ENCODE assay signal across 8 mouse cellular contexts in genomic region chr7:142460636-142461077, GRCm38 (mm10). TPM values are rescaled to one million over a fixed set of nuclear protein-coding genes. Genes with fewer than 3 reads are reported as not detected.
DNase-seq lines count a peak whose midpoint lies in the region; ATAC-seq and TF ChIP-seq lines count a peak whose summit lies in the region.

Gene Lsp1 (plus strand): TSS chr7:142460809.

- peaks cover 27% of the 10 kb centered on the region for H3K4me1 ChIP-seq in lung, embryonic 14.5 days (ENCODE audit: insufficient read depth)
- H3K4me1 ChIP-seq in limb, embryonic 15.5 days = peaks cover 31% of the 10 kb centered on the region
- no peaks in the 10 kb centered on the region; the same call in 1 of the 2 replicates for H3K4me1 ChIP-seq in hindbrain, embryonic 14.5 days (replicated peaks; ENCODE audit: control insufficient read depth, insufficient read depth, low read length)

- no peaks in the 10 kb centered on the region for H3K27me3 ChIP-seq in lung, embryonic 14.5 days (ENCODE audit: insufficient read depth, low read length)
- no peaks in the 10 kb centered on the region for H3K27me3 ChIP-seq in limb, embryonic 15.5 days
- no peaks in the 10 kb centered on the region for H3K27me3 ChIP-seq in hindbrain, embryonic 14.5 days (ENCODE audit: control insufficient read depth, insufficient read depth, low read length)

- H3K4me3 ChIP-seq in lung, embryonic 14.5 days (ENCODE audit: low read depth, low read length) = no peak within 1 kb of the TSS
- H3K4me3 ChIP-seq in limb, embryonic 15.5 days = no peak within 1 kb of the TSS
- H3K4me3 ChIP-seq in hindbrain, embryonic 14.5 days (replicated peaks; ENCODE audit: low read length) = no peak within 1 kb of the TSS

- no peak for DNase-seq in lung, embryonic 14.5 days
- DNase-seq in lung, postnatal 25 days (ENCODE audit: low spot score) = no peak
- DNase-seq in adrenal gland, postnatal 25 days = no peak
- DNase-seq in heart, adult 18-20 months = peak in 1 of 2 experiments; percentile 23
- DNase-seq in thymus, postnatal 14 days = peak; percentile 63
- no peak for DNase-seq in hindbrain, embryonic 14.5 days (ENCODE audit: low spot score)
- DNase-seq in left cerebral cortex, adult 9 months (ENCODE audit: low spot score in 2 of 2) = no peak

- WGBS in lung, embryonic 14.5 days = 89% methylated on average over 7 of the region's 7 CpGs
- 94% methylated on average over 7 of the region's 7 CpGs for whole genome bisulfite sequencing in limb, embryonic 15.5 days
- WGBS in hindbrain, embryonic 14.5 days = 95% methylated on average over 7 of the region's 7 CpGs

- H3K9ac ChIP-seq in lung, embryonic 14.5 days = no peak within 1 kb of the TSS
- no peak within 1 kb of the TSS for H3K9ac ChIP-seq in limb, embryonic 15.5 days
- H3K9ac ChIP-seq in hindbrain, embryonic 14.5 days = no peak within 1 kb of the TSS

- no peak for ATAC-seq in lung, embryonic 14.5 days (ENCODE audit: insufficient read depth)
- ATAC-seq in limb, embryonic 15.5 days (ENCODE audit: insufficient number of reproducible peaks, low FRiP score, low TSS enrichment, low read depth) = no peak
- ATAC-seq in hindbrain, embryonic 14.5 days (ENCODE audit: low FRiP score) = no peak

- no peak for TF ChIP-seq CTCF in lung, embryonic 14.5 days (IDR thresholded peaks at IDR 0.05; ENCODE audit: low read depth)

- H3K36me3 ChIP-seq in lung, embryonic 14.5 days (ENCODE audit: insufficient read depth) = no peaks in the 10 kb centered on the region
- no peaks in the 10 kb centered on the region for H3K36me3 ChIP-seq in limb, embryonic 15.5 days
- no peaks in the 10 kb centered on the region for H3K36me3 ChIP-seq in hindbrain, embryonic 14.5 days (replicated peaks; ENCODE audit: control insufficient read depth, insufficient read depth)

- no peaks in the 10 kb centered on the region for H3K9me3 ChIP-seq in lung, embryonic 14.5 days (ENCODE audit: low read depth, low read length)
- no peaks in the 10 kb centered on the region for H3K9me3 ChIP-seq in limb, embryonic 15.5 days
- no peaks in the 10 kb centered on the region for H3K9me3 ChIP-seq in hindbrain, embryonic 14.5 days (ENCODE audit: control insufficient read depth, low read length)

- H3K27ac ChIP-seq in lung, embryonic 14.5 days (ENCODE audit: low read depth) = peak within 1 kb of the TSS; percentile 98; the same call in 1 of the 2 replicates
- peak within 1 kb of the TSS; percentile 89; the same call in 1 of the 2 replicates for H3K27ac ChIP-seq in limb, embryonic 15.5 days
- H3K27ac ChIP-seq in hindbrain, embryonic 14.5 days = no peak within 1 kb of the TSS

- H3K4me2 ChIP-seq in lung, embryonic 14.5 days = no peak within 1 kb of the TSS
- H3K4me2 ChIP-seq in limb, embryonic 15.5 days = no peak within 1 kb of the TSS
- no peak within 1 kb of the TSS for H3K4me2 ChIP-seq in hindbrain, embryonic 14.5 days (replicated peaks)

RNA-seq across cellular contexts. Expression of gene Lsp1, which starts in this region (rescaled TPM):
- 98.0 and 99.6 TPM in 2 replicates for polyA plus RNA-seq in lung, embryonic 14.5 days (2014; fragmentation: Nextera tagmentation; extraction: Ambion mirVana)
- total RNA-seq in adrenal gland, postnatal 25 days (2021) = 12.6 and 14.4 TPM in 2 replicates
- total RNA-seq in heart, adult 18-20 months (2021) = 10 to 100 TPM; 24.7 to 33.1 TPM
- 57.3 and 63.3 TPM in 2 replicates for polyA plus RNA-seq in limb, embryonic 15.5 days (2015; fragmentation: Nextera tagmentation; extraction: Ambion mirVana)
- 4.8 and 8.2 TPM in 2 replicates for polyA plus RNA-seq in hindbrain, embryonic 14.5 days (2014; fragmentation: Nextera tagmentation; extraction: Ambion mirVana)
